Mouse (Mus musculus) testis, adult 2 months (tissue): ENCODE results near the gene Magel2. TPM values are rescaled to one million over a fixed set of nuclear protein-coding genes. Genes with fewer than 3 reads are reported as not detected.

ENCODE experiments used
- H3K27ac ChIP-seq: fragments of 200-500 bp; 2 replicates; pipeline ENCODE4 v1.5.1; 2012; ENCODE audit warnings: low read depth, low read length; ENCODE audit not compliant: control insufficient read depth, insufficient read depth
- H3K27me3 ChIP-seq: fragments of 200-500 bp; 2 replicates; pipeline ENCODE4 v1.6.1; 2012; ENCODE audit warnings: mild to moderate bottlenecking, low read length, moderate library complexity; ENCODE audit not compliant: control insufficient read depth, insufficient read depth
- H3K36me3 ChIP-seq: fragments of 200-500 bp; 2 replicates; pipeline ENCODE4 v1.6.1; 2012; ENCODE audit warnings: mild to moderate bottlenecking, low read length; ENCODE audit not compliant: control insufficient read depth, insufficient read depth
- H3K4me1 ChIP-seq: fragments of 200-500 bp; 2 replicates; pipeline ENCODE4 v1.6.1; 2012; ENCODE audit warnings: low read length; ENCODE audit not compliant: control insufficient read depth, insufficient read depth
- H3K4me3 ChIP-seq: fragments of 200-500 bp; 2 replicates; pipeline ENCODE4 v1.5.1; 2012; ENCODE audit warnings: low read depth, mild to moderate bottlenecking, low read length, moderate library complexity, mixed read lengths; ENCODE audit not compliant: control insufficient read depth
- CTCF ChIP-seq: fragments of 200-500 bp; IDR thresholded peaks from 2 replicates; pipeline ENCODE4 v1.5.1; 2012; ENCODE audit warnings: low read depth, mild to moderate bottlenecking, inconsistent platforms, low read length, moderate library complexity; ENCODE audit not compliant: control insufficient read depth, insufficient read depth, insufficient replicate concordance
- POLR2A ChIP-seq: fragments of 200-500 bp; IDR thresholded peaks from 2 replicates; pipeline ENCODE4 v1.6.1; 2012; ENCODE audit warnings: low read depth, mild to moderate bottlenecking, inconsistent platforms, low read length, moderate library complexity; ENCODE audit not compliant: control insufficient read depth
- polyA plus RNA-seq: library from polyadenylated mRNA; depleted of rRNA; stranded (reverse); fragments of >200 nt; gene quantifications from 2 replicates; pipeline ENCODE4 v1.2.3, GENCODE M21; 2012

Gene Magel2
- polyA plus RNA-seq, 1 experiment, result not detected

DNA sequence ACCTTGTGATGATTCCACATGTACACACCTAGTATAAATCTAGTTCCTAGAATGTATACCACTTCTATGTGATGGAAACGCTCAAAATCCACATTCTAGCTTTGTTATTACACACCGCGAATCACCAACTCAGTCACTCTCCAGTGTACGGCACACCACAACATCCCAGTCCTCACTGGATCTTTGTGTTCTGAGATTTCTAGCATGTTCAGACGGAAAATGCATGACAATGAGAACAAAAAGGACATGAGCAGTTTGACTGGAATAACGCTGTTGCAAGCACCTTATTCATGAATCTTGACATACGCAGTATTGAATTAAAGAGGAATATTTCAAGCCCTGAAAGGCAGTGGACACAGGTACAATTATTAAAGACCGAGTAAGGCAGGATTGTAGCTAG is 10.1 kb upstream of the Magel2 start:
- Histone ChIP-seq H3K4me1 (no peaks in the 10 kb centered on the region), H3K4me3 (no peak overlapping the region), H3K27ac (no peak overlapping the region), H3K27me3 (no peaks in the 10 kb centered on the region), H3K36me3 (no peaks in the 10 kb centered on the region)
- no peak for TF ChIP-seq POLR2A

- Histone ChIP-seq H3K27ac (no peak overlapping the region), H3K36me3 (no peaks in the 10 kb centered on the region), H3K4me3 (no peak overlapping the region), H3K4me1 (peaks cover 14% of the 10 kb centered on the region), H3K27me3 (no peaks in the 10 kb centered on the region; the same call in 1 of the 2 replicates)
- TF ChIP-seq CTCF (no peak), POLR2A (no peak)
Measured at GRCm38 (mm10) chr7:62375658-62376057, 1.2 kb upstream of the Magel2 start.

DNA sequence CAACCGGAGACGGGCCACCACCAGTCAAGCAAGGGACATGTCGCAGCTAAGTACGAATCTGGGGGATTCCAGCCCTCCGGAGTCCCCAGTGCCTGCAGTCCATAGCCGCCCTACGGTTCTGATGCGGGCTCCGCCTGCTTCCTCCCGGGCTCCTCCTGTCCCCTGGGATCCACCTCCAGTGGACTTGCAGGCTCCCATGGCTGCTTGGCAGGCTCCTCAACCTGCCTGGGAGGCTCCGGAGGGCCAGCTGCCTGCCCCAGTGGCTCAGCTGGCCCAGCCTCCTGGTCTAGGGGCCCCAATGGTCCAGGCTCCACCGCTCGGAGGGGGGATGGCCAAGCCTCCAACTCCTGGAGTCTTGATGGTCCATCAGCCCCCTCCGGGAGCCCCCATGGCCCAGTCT is 503 bp downstream of the Magel2 start:
- Histone ChIP-seq H3K27me3 (no peaks in the 10 kb centered on the region; the same call in 1 of the 2 replicates), H3K36me3 (no peaks in the 10 kb centered on the region), H3K4me1 (peaks cover 14% of the 10 kb centered on the region), H3K27ac (no peak overlapping the region), H3K4me3 (peak overlapping the region; percentile 59)
- TF ChIP-seq CTCF, result no peak

- Histone ChIP-seq H3K4me1 (peaks cover 14% of the 10 kb centered on the region), H3K27me3 (no peaks in the 10 kb centered on the region; the same call in 1 of the 2 replicates), H3K4me3 (no peak overlapping the region), H3K36me3 (no peaks in the 10 kb centered on the region), H3K27ac (no peak overlapping the region)
- no peak for TF ChIP-seq POLR2A
- no peak for TF ChIP-seq CTCF
Measured at GRCm38 (mm10) chr7:62378529-62378928, 1.7 kb downstream of the Magel2 start.

DNA sequence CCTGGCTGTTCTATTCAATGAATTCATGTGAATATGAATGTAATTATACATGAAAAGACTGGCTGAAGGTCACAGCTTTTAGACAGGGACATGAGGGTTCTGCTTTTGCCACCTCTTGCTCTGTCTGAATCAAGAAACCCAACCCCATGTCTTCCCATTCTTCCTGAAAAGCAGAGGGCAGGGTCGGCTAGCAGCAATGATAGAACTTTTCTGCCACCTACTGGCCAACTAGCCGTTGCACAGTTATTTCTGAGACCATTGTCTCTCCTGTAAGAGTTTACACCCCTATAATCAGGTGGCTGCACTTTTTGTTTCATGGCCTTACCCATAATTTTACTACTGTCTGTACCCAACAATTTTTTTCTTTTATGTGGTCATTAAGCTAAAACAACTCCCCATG is 5.6 kb downstream of the Magel2 start:
- no peaks in the 10 kb centered on the region for H3K36me3 ChIP-seq
- H3K4me3 ChIP-seq, result no peak overlapping the region
- H3K27ac ChIP-seq, result no peak overlapping the region
- no peaks in the 10 kb centered on the region for H3K27me3 ChIP-seq
- peaks cover 8% of the 10 kb centered on the region for H3K4me1 ChIP-seq
- no peak for TF ChIP-seq POLR2A
- TF ChIP-seq CTCF, result no peak

- H3K36me3 ChIP-seq, result no peaks in the 10 kb centered on the region
- no peaks in the 10 kb centered on the region for H3K27me3 ChIP-seq
- H3K27ac ChIP-seq, result no peak overlapping the region
- no peak overlapping the region for H3K4me3 ChIP-seq
- no peak for TF ChIP-seq POLR2A
- TF ChIP-seq CTCF, result no peak
- H3K4me1 ChIP-seq, result no peaks in the 10 kb centered on the region
Measured at GRCm38 (mm10) chr7:62388291-62388690, 11.5 kb downstream of the Magel2 start.

DNA sequence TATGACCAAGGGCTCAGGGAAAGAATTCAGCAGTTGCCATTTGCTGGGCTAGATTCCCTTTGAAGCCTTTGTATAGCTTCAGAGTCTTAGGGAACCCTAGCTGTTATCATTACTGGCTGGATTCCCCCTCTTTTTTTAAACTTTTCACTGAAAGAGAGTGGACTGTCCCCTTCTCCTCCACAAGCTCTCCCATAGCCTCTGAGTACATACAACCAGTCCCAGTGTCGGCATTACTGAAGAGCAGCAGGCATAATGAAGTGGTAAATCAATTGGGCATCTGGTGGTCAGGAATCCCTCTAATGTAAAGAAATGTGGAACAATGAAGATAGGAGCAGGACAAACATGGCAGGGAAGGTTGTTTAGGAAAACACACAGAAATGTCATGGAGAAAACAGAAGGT is 15.4 kb downstream of the Magel2 start:
- no peaks in the 10 kb centered on the region for H3K4me1 ChIP-seq
- TF ChIP-seq POLR2A (no peak), CTCF (no peak)
- H3K36me3 ChIP-seq, result no peaks in the 10 kb centered on the region
- H3K27ac ChIP-seq, result no peak overlapping the region
- no peaks in the 10 kb centered on the region for H3K27me3 ChIP-seq
- no peak overlapping the region for H3K4me3 ChIP-seq

GRCm38 (mm10) chr7:62406573-62407050 is 29.8 kb downstream of the Magel2 start:
- no peaks in the 10 kb centered on the region for H3K36me3 ChIP-seq
- H3K27me3 ChIP-seq, result no peaks in the 10 kb centered on the region
- H3K4me3 ChIP-seq, result no peak overlapping the region
- H3K4me1 ChIP-seq, result no peaks in the 10 kb centered on the region
- TF ChIP-seq POLR2A (no peak), CTCF (no peak)
- H3K27ac ChIP-seq, result no peak overlapping the region
